Mouse (Mus musculus) mouse embryonic stem cell (cell line): ENCODE measurements around the gene Hist4h4.

Experiments
- in situ Hi-C, 2 experiments: fragments of 300-500 bp; cut with MboI; formaldehyde crosslinking; loops; 1 replicate in 1 of 2; 3 replicates in 1 of 2; pipeline ENCODE4 v1.14.3; 2019 to 2020; ENCODE audit warnings: low sequenced_read_pairs in 2 of 2, low pct_unique_long_range_greater_than_20kb in 1 of 2, mixed read lengths in 1 of 2; ENCODE audit not compliant: unreplicated experiment in 1 of 2

Gene Hist4h4

GRCm38 (mm10) chr6:136803739-136804633, at the start of gene Hist4h4:
Hist4h4 (minus strand) TSS chr6:136804415.
- in situ Hi-C loops, result no loop called here

GRCm38 (mm10) chr6:136852762-136853161, 48.5 kb upstream of the Hist4h4 start:
- in situ Hi-C loops, result loop anchor here in 1 of 2 experiments (10.0 kb wide), 1 partner anchor 132 kb away; no protein-coding TSS in a partner anchor

- in situ Hi-C loops, result loop anchor here in 1 of 2 experiments (10.0 kb wide), 1 partner anchor 132 kb away; no protein-coding TSS in a partner anchor
Observed at GRCm38 (mm10) chr6:136852348-136852747, 48.1 kb upstream of the Hist4h4 start.

GRCm38 (mm10) chr6:136850267-136850666, 46.1 kb upstream of the Hist4h4 start:
- in situ Hi-C loops, result loop anchor here in 1 of 2 experiments (10.0 kb wide), 1 partner anchor 135 kb away; no protein-coding TSS in a partner anchor

- in situ Hi-C loops, result no loop called here
Observed at GRCm38 (mm10) chr6:136848971-136849370, 44.8 kb upstream of the Hist4h4 start.

GRCm38 (mm10) chr6:136848399-136848798, 44.2 kb upstream of the Hist4h4 start:
- in situ Hi-C loops, result no loop called here

- in situ Hi-C loops, result no loop called here
Observed at GRCm38 (mm10) chr6:136847790-136848189, 43.6 kb upstream of the Hist4h4 start.

DNA sequence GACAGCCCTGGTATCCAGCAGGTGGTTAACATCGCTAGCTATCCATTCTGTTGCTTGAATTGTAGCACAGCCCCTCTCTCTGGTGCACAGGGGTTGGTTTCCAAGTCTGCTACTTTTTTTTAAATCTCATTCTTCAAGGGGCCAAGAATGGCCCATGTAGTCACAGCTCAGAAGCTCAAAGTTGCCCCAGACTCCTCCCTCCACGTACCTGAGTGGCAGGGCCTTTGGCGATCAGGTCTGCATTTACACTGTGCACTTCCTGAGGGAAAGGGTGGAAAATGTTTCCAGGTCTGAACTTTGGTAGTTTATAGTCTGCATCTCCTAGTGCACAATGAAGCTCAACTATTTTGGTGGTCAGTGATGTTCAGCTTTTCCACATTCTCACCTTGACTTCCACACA, 43.1 kb upstream of the Hist4h4 start:
- in situ Hi-C loops, result no loop called here

DNA sequence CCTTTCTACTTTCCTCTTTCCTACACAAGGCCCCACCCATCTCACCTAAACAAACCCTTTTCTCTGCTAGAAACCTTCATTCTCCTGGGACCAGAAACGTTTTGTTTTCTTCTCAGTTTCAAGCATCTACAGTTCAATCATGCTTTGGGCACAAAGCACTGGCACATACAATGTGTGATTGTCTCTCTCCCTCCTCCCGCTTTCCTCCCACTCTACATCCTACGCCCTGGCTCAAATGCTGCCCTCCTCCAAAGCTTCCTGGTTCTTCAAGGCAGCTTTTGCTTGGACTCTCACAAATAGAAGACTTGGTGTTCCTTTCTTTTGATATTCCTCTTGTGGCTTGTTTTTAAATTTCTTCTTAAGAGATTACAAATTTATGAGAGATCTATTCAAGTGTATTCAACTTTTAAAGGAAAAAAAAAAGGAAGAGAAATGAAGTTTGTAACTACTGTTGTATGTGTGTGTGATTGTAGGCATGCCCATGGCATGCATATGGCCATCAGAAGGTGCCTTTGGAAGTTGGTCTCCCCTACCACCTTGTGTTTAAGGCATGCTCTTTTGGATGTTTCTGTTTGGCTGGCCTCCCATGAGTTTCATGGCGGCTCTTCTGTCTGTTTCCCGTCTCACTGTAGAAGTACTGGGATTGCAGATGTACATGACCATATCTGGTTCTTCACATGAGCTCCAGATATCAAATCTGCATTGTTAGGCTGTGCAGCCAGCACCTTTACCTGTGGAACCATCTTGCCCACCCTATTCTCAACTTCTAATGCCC, 41.7 kb upstream of the Hist4h4 start:
- in situ Hi-C loops, result no loop called here

- in situ Hi-C loops, result no loop called here
Observed at GRCm38 (mm10) chr6:136844903-136845302, 40.7 kb upstream of the Hist4h4 start.

DNA sequence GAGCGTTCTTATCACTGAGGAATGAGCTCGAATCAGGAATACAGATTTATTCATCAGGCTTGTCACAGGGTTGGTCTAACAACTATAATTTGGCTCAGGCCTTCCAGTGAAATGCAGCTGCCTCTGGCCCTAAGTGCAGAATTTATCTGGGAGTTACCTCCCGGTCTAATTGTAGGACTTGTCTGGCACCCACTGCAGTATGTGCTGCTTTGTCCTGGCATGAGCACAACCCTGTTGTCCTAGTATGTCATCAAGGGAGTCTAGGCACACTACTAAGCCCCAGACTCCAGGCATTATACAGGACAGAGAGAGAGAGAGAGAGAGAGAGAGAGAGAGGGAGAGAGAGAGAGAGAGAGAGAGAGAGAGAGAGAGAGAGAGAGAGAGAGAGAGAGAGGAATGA, 33.1 kb upstream of the Hist4h4 start:
- in situ Hi-C loops, result no loop called here

- in situ Hi-C loops, result no loop called here
Observed at GRCm38 (mm10) chr6:136835352-136835751, 31.1 kb upstream of the Hist4h4 start, which contains the start of gene Smco3. Smco3 (minus strand) TSS chr6:136835452.

DNA sequence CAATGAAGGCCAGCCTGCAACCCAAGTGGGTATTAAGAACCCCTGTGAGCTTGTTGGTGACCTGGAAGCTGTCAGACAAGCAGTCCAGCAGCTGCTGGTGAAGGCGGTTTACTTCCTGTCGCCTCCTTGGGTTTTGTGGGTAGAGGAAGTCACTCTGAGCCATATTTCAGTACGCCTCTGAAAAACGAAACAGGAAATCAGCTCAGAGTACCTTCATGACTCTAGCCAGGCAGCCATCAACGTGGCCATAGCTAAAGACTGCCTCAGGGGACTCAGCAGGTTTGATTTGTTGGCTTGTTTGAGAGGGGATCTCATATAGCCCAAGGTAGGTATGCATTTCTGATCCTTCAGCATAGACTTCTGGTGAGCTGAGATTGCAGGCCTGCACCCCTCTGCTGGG, 27.5 kb upstream of the Hist4h4 start:
- in situ Hi-C loops, result no loop called here

DNA sequence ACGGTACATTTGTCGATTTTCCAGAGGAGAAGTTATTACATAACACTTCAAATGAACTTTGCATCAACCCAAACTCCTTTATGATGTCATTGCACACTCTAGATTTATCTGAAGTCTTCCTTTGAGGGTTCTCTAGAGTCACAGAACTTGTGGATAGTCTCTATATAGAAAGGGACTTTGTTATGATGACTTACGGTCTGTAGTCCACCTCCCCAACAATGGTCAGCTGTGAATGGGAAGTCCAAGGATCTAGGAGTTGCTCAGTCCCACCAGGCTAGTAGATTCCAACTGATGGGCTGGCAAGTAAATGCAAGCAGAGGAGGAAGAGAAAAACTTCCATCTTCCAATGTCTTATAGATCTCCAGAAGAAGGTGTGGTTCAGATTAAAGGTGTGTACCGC, 24.5 kb upstream of the Hist4h4 start:
- in situ Hi-C loops, result no loop called here

DNA sequence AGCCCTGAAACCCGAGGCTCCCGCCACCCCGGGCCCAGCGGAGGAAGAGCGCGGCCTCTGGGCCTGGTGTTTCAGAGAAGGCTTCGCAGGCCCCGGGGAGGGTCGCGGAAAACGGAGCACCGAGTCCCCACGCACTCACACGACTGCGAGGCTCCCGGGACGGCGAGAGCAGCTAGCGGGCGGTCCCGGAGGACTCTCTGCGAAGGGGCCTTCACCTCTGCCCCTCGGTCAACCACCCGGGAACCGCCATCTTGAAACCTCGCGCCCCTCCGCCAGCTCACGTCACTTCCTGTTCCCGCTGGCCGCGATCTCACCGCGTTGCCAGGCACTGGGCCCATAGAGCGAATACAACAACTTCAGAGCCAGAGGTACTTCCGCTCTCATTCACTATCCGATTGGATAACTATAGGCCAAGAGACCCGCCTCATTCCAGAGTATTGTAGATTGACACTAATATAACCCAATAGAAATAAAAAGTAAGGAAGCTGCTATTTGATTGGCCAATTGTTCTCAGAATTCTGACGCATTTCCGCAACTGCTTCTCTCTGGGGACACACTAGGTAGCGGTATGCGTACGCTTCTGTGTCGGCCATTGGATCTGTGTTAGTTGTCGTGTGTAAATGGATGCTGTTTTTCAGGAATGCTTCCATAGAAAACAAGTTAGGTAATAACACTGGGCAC, 23.8 kb upstream of the Hist4h4 start, which contains the start of gene Wbp11:
Wbp11 (minus strand) TSS at position 353 of the 681 bp plus-strand sequence.
- in situ Hi-C loops, result no loop called here

- in situ Hi-C loops, result no loop called here
Observed at GRCm38 (mm10) chr6:136827516-136827880, 23.3 kb upstream of the Hist4h4 start, which contains the start of gene BC049715. BC049715 (plus strand) TSS chr6:136827626.

- in situ Hi-C loops, result no loop called here
Observed at GRCm38 (mm10) chr6:136827116-136827515, 22.9 kb upstream of the Hist4h4 start.

DNA sequence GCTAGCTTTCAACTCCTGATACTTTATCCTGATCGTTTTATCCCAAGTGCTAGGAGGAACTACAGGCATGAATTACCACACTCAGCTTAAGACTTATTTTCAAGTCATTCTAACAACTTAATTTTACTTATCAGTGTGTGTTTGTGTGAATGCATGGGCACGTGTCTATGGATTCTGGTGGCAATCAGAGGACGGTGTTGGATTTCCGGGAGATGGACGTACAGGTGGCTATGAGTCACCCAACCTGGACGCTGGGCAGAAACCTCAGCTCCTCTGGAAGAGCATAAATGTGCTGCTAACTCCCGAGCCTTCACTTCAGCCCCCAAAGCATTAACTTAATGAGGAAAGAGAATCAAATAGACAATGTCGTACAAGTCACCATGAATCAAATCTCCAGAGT, 20.8 kb upstream of the Hist4h4 start:
- in situ Hi-C loops, result no loop called here

DNA sequence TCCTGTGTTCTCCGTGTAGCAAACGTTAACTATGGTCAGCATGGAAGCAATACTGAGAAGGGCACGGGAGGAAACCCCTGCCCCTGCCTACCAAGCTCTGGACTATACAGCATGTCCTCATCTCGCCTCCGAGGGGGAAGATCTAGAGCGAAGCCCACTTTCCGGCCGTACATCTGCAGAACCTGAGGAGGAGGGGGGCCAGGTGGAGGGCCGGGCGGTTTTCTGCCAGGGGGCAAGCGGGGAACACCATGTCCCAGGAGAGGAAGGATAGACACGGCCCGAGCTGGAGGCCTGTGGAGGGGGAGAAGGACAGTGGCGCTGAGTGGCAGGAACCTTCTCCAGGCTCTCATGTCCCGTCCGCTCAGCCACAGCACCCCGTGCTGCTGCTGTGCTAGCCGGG, 16.9 kb upstream of the Hist4h4 start:
- in situ Hi-C loops, result no loop called here
